Mouse (Mus musculus) telencephalon, adult 2 months (tissue): ENCODE results near the gene Map3k19.
A peak's percentile ranks its signal among the peaks of the same experiment; 100 is the strongest.

Experiments
- DNase-seq: peaks from one replicate; pipeline ENCODE4 v3.0.0-alpha.2; 2011; ENCODE audit warnings: low read depth, low spot score

Map3k19 gene

GRCm38 (mm10) chr1:127796752-127797151 is 58.1 kb downstream of the Map3k19 start:
- no peak for DNase-seq

GRCm38 (mm10) chr1:127796341-127796740 is 58.5 kb downstream of the Map3k19 start:
- no peak for DNase-seq

GRCm38 (mm10) chr1:127795087-127795769 is 59.6 kb downstream of the Map3k19 start:
- peak; percentile 38 for DNase-seq

GRCm38 (mm10) chr1:127793459-127793858 is 61.4 kb downstream of the Map3k19 start:
- no peak for DNase-seq

- DNase-seq, result no peak
These were observed 65.9 kb downstream of the Map3k19 start for GRCm38 (mm10) chr1:127788943-127789342.

- no peak for DNase-seq
These were observed 68.9 kb downstream of the Map3k19 start for GRCm38 (mm10) chr1:127785882-127786281.

GRCm38 (mm10) chr1:127783862-127784261 is 71.0 kb downstream of the Map3k19 start:
- DNase-seq, result no peak

- no peak for DNase-seq
These were observed 74.0 kb downstream of the Map3k19 start for GRCm38 (mm10) chr1:127780849-127781248.

GRCm38 (mm10) chr1:127780142-127780541 is 74.7 kb downstream of the Map3k19 start:
- DNase-seq, result no peak

GRCm38 (mm10) chr1:127778611-127779010 is 76.2 kb downstream of the Map3k19 start:
- DNase-seq, result no peak

- no peak for DNase-seq
These were observed 78.6 kb downstream of the Map3k19 start for GRCm38 (mm10) chr1:127776246-127776645.

GRCm38 (mm10) chr1:127775206-127775720 is 79.6 kb downstream of the Map3k19 start:
- no peak for DNase-seq

GRCm38 (mm10) chr1:127774501-127774880 is 80.3 kb downstream of the Map3k19 start:
- DNase-seq, result no peak

- DNase-seq, result peak; percentile 99
These were observed 80.9 kb downstream of the Map3k19 start, which contains the start of gene Ccnt2 for GRCm38 (mm10) chr1:127773803-127774500. TSS of gene Ccnt2 (plus strand) at chr1:127774164.

GRCm38 (mm10) chr1:127773198-127773802 is 81.5 kb downstream of the Map3k19 start:
- no peak for DNase-seq

GRCm38 (mm10) chr1:127766741-127767140 is 88.1 kb downstream of the Map3k19 start:
- no peak for DNase-seq

- DNase-seq, result no peak
These were observed 89.4 kb downstream of the Map3k19 start for GRCm38 (mm10) chr1:127765468-127765867.
